Mouse (Mus musculus) erythroid progenitor cell, adult 5-6 weeks (primary cell): ENCODE measurements around the gene Metap1d. TPM values are rescaled to one million over a fixed set of nuclear protein-coding genes. Genes with fewer than 3 reads are reported as not detected.

Source experiments
- ATAC-seq: replicated peaks from 2 replicates; pipeline ENCODE4 v1.8.0; 2016; ENCODE audit warnings: moderate number of reproducible peaks, mild to moderate bottlenecking, moderate TSS enrichment, inconsistent platforms; ENCODE audit not compliant: poor library complexity, low FRiP score, severe bottlenecking
- total RNA-seq, 2 experiments: library from RNA; stranded (forward) in 1 of 2; stranded (reverse) in 1 of 2; fragments of 150-400 nt in 1 of 2; fragments of 186-747, 209-891 nt in 1 of 2; gene quantifications; 2 replicates each; pipeline versions ENCODE4 v1.2.3 to v1.2.4; 2015 to 2017; ENCODE audit warnings: low replicate concordance in 2 of 2

Metap1d gene
- total RNA-seq, 2 experiments from 2014 or later, result 13.0 to 17.0 TPM

- ATAC-seq, result no peak
Measured at GRCm38 (mm10) chr2:71541418-71542226, 88.5 kb downstream of the Metap1d start.

DNA sequence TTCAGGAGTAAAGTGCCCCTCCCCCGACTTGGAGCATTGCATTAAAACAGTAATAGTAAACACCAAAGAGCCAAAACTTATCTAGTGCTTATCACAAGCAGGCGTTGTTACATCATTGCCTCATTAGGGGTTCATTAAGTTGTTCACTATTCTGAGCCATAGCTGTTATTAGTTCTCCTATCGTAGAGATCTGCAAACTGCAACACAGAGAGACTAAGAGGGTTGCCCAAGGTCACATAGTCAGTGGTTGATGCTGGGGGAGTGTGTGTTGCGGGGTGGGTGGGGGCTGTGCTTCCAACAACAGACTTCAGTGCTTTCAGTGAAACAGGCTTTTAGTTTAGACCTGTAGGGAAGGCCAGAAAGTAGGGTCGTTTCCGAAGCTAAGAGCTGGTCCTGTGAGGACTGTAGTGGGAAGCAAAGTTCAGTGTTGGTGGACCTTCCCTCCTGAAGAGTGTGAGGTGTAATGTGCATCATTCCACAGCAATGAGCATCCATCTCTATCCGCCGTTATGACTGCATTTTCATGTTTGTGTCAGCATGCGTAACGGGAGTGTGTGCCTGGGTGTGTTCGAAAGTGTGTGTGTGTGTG is 89.2 kb downstream of the Metap1d start:
- no peak for ATAC-seq

- no peak for ATAC-seq
Measured at GRCm38 (mm10) chr2:71542816-71543301, 89.8 kb downstream of the Metap1d start.

DNA sequence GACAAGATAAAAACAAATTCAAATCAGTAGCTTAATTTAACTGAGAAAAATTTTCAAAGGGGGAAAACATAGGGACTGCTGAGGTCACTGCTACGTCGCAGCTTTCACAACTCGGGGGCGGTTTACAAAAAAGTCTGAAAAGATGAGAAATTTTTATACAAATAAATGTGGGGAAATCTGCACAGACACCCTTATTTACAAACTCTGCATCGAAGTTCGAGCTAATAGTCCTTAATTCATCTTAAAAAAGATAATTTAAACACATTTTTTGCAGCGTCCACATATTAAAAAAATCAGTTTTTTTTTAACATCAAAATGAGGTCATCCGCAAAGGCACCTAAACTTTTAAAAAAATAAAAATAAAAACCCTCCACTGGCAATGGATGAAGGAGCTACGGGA is 90.5 kb downstream of the Metap1d start:
- ATAC-seq, result no peak

- no peak for ATAC-seq
Measured at GRCm38 (mm10) chr2:71543948-71544347, 90.9 kb downstream of the Metap1d start.

- no peak for ATAC-seq
Measured at GRCm38 (mm10) chr2:71544391-71545285, 91.6 kb downstream of the Metap1d start.

DNA sequence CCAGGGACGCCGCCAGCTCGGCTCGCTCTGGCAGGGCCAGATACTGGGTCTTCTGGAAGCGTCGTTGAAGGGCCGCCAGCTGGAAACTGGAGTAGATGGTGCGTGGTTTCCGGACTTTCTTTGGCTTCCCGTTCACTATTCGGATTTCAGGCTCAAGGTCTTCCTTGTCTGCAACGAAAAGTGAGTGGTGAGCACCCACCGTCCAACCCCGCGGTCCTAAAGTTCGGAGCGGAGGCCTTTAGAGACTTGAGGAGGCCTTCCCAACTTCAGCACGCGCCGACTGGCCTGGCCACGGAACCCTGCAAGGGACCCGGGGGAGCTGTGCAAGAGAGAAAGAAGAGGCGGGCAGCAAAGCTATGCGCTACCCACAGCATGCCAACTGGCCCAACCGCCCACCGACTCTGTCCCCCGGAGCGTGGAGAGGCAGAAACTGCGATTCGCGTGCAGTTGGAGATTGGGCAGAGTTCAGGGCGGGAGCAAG is 92.4 kb downstream of the Metap1d start:
- no peak for ATAC-seq

GRCm38 (mm10) chr2:71545882-71546639 is 93.0 kb downstream of the Metap1d start:
- ATAC-seq, result no peak

- no peak for ATAC-seq
Measured at GRCm38 (mm10) chr2:71546640-71547071, 93.6 kb downstream of the Metap1d start, which contains the start of gene Dlx2. Gene Dlx2 (minus strand): TSS chr2:71546754.

- no peak for ATAC-seq
Measured at GRCm38 (mm10) chr2:71547829-71548228, 94.8 kb downstream of the Metap1d start.

DNA sequence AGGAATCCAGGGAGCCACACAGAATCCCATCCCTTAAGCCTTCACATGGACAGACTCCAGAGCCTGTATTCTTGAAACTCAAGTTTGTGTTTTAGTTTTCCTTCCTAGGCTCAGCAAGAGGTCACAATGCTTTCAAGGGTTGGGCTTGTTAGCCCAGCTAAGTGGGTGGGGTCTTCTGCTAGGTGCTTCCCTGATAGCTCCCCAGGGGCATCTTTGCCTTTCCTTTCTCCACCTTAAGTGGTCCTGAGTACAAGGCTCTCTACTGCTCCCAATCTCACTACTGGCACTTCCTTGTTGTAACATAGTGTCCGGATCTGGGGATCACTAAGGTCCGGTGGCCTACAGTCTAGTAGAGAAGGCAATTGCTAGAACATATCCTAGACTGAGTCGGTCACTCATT is 97.3 kb downstream of the Metap1d start:
- ATAC-seq, result no peak

- ATAC-seq, result no peak
Measured at GRCm38 (mm10) chr2:71551704-71552103, 98.6 kb downstream of the Metap1d start.

- no peak for ATAC-seq
Measured at GRCm38 (mm10) chr2:71556071-71556470, 103.0 kb downstream of the Metap1d start.

GRCm38 (mm10) chr2:71566466-71566865 is 113.4 kb downstream of the Metap1d start:
- no peak for ATAC-seq

GRCm38 (mm10) chr2:71573736-71574135 is 120.7 kb downstream of the Metap1d start:
- no peak for ATAC-seq
